Mouse (Mus musculus): ENCODE results near the gene Vwa8. TPM values are rescaled to one million over a fixed set of nuclear protein-coding genes. Genes with fewer than 3 reads are reported as not detected.

Vwa8 gene
- polyA plus RNA-seq, 2 experiments: 11.8 to 14.0 TPM

DNA sequence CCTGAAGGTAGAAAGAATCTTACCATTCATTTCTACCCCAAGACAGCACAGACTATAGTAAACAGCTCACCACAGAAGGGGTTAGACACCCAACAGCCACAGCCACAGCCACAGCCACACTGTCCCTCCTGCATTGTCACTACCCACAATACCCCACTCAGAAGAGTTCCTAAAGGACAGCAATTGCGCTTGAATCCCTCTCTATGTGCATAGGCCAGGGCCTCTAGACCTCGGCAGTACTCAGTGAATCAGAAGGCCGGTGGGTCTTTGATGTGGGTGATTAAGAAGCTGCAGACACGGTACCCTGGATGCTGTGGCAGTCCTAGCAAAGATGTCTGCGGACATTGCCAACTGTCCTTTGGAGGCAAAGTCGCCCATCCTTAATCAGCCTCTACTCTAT is 377.9 kb downstream of the Vwa8 start:
- Histone ChIP-seq H3K4me2 (replicated peaks; ENCODE audit: low read depth, low read length, severe bottlenecking) (no peak overlapping the region), H3K4me3 (replicated peaks; ENCODE audit: low read length) (no peak overlapping the region), H3K9me3 (ENCODE audit: control insufficient read depth, low read length) (no peaks in the 10 kb centered on the region), H3K4me1 (ENCODE audit: control insufficient read depth, insufficient read depth, low read length) (peaks cover 5% of the 10 kb centered on the region), H3K9ac (ENCODE audit: low read depth, low read length, severe bottlenecking) (no peak overlapping the region), H3K27me3 (ENCODE audit: control insufficient read depth, insufficient read depth, low read length) (no peaks in the 10 kb centered on the region), H3K36me3 (ENCODE audit: control insufficient read depth, insufficient read depth, low read length) (no peaks in the 10 kb centered on the region), H3K27ac (replicated peaks; ENCODE audit: low read depth, low read length) (no peak overlapping the region)
- ATAC-seq (ENCODE audit: low FRiP score, low read depth) (no peak), DNase-seq (ENCODE audit: low spot score) (no peak)
- 80% methylated on average over 6 of the region's 6 CpGs for WGBS
- TF ChIP-seq POLR2A (IDR thresholded peaks at IDR 0.05; ENCODE audit: borderline replicate concordance, extremely low read depth, insufficient read depth, insufficient read length): no peak

DNA sequence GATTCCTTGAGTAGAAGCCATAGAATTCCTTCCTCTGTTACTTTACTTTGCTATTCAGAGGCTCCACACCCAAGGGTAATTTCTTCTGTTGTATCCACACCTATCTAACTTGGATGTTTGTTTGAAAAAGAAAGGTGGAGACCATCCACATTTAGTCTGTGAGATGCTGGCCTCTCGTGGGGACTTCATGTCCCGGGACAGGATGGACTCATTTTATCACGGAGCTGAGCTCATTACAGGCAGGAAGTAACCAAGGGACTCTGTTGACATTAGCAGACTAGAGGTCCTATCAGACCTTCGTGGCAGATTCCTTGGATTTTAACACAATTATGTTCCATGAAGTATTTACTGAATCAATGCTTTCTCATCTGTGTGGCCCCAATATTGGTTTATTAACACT is 379.1 kb downstream of the Vwa8 start:
- no peaks in the 10 kb centered on the region for H3K36me3 ChIP-seq (ENCODE audit: control insufficient read depth, insufficient read depth, low read length)
- TF ChIP-seq POLR2A (IDR thresholded peaks at IDR 0.05; ENCODE audit: borderline replicate concordance, extremely low read depth, insufficient read depth, insufficient read length): no peak
- H3K9me3 ChIP-seq (ENCODE audit: control insufficient read depth, low read length): no peaks in the 10 kb centered on the region
- 52% methylated on average over 4 of the region's 4 CpGs for WGBS
- H3K27ac ChIP-seq (replicated peaks; ENCODE audit: low read depth, low read length): no peak overlapping the region
- H3K4me2 ChIP-seq (replicated peaks; ENCODE audit: low read depth, low read length, severe bottlenecking): no peak overlapping the region
- no peaks in the 10 kb centered on the region for H3K27me3 ChIP-seq (ENCODE audit: control insufficient read depth, insufficient read depth, low read length)
- H3K9ac ChIP-seq (ENCODE audit: low read depth, low read length, severe bottlenecking): no peak overlapping the region
- H3K4me3 ChIP-seq (replicated peaks; ENCODE audit: low read length): no peak overlapping the region
- DNase-seq (ENCODE audit: low spot score) (no peak), ATAC-seq (ENCODE audit: low FRiP score, low read depth) (no peak)
- H3K4me1 ChIP-seq (ENCODE audit: control insufficient read depth, insufficient read depth, low read length): peaks cover 5% of the 10 kb centered on the region

DNA sequence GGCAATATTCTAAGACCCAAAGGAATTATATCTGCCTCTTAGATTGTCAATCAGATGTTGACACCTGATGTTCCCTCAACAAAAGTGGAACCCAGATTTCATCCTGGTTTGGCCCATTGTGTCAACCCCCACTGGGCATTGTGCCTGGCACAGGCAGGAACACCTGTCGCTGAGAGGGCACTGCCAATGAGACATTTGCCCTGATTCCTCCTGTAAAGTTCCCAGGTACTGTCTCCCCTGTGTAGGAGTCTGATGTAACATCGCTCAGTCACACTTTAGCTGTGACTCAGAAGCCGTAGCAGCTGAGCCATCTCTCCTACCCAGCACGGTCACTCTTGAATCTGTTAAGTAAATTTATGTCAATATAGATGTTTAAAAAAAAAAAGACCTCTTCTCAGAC is 382.8 kb downstream of the Vwa8 start:
- Histone ChIP-seq H3K9me3 (ENCODE audit: control insufficient read depth, low read length) (no peaks in the 10 kb centered on the region), H3K36me3 (ENCODE audit: control insufficient read depth, insufficient read depth, low read length) (no peaks in the 10 kb centered on the region), H3K4me3 (replicated peaks; ENCODE audit: low read length) (no peak overlapping the region), H3K4me2 (replicated peaks; ENCODE audit: low read depth, low read length, severe bottlenecking) (no peak overlapping the region), H3K9ac (ENCODE audit: low read depth, low read length, severe bottlenecking) (no peak overlapping the region), H3K27ac (replicated peaks; ENCODE audit: low read depth, low read length) (no peak overlapping the region), H3K27me3 (ENCODE audit: control insufficient read depth, insufficient read depth, low read length) (no peaks in the 10 kb centered on the region), H3K4me1 (ENCODE audit: control insufficient read depth, insufficient read depth, low read length) (peaks cover 5% of the 10 kb centered on the region)
- ATAC-seq (ENCODE audit: low FRiP score, low read depth): no peak
- TF ChIP-seq POLR2A (IDR thresholded peaks at IDR 0.05; ENCODE audit: borderline replicate concordance, extremely low read depth, insufficient read depth, insufficient read length): no peak
- DNase-seq (ENCODE audit: low spot score): no peak
- 95% methylated on average over 4 of the region's 4 CpGs for WGBS

DNA sequence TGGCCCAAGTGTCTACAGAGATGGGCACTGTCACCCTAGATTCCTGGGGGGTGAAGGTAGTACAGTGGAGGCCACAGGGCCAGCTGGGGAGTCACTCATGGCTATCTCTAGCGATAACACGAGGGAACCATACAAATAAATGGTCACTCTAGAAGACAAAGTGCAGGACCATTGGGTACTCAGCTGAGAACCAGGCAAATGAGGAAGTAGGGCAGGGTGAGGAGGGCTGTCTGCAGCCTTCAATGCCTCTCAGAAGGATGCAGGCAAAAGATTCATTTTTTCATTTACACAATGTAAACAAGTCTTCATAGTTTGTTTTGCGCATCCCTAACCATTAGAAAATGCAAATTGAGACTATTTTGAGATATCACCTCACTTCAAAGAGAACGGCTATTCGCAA is 384.8 kb downstream of the Vwa8 start:
- Histone ChIP-seq H3K4me3 (replicated peaks; ENCODE audit: low read length) (no peak overlapping the region), H3K27ac (replicated peaks; ENCODE audit: low read depth, low read length) (no peak overlapping the region), H3K9me3 (ENCODE audit: control insufficient read depth, low read length) (no peaks in the 10 kb centered on the region), H3K27me3 (ENCODE audit: control insufficient read depth, insufficient read depth, low read length) (no peaks in the 10 kb centered on the region), H3K9ac (ENCODE audit: low read depth, low read length, severe bottlenecking) (no peak overlapping the region), H3K4me1 (ENCODE audit: control insufficient read depth, insufficient read depth, low read length) (peaks cover 5% of the 10 kb centered on the region), H3K4me2 (replicated peaks; ENCODE audit: low read depth, low read length, severe bottlenecking) (no peak overlapping the region), H3K36me3 (ENCODE audit: control insufficient read depth, insufficient read depth, low read length) (no peaks in the 10 kb centered on the region)
- 93% methylated on average over 5 of the region's 5 CpGs for WGBS
- ATAC-seq (ENCODE audit: low FRiP score, low read depth) (no peak), DNase-seq (ENCODE audit: low spot score) (no peak)
- TF ChIP-seq POLR2A (IDR thresholded peaks at IDR 0.05; ENCODE audit: borderline replicate concordance, extremely low read depth, insufficient read depth, insufficient read length): no peak

DNA sequence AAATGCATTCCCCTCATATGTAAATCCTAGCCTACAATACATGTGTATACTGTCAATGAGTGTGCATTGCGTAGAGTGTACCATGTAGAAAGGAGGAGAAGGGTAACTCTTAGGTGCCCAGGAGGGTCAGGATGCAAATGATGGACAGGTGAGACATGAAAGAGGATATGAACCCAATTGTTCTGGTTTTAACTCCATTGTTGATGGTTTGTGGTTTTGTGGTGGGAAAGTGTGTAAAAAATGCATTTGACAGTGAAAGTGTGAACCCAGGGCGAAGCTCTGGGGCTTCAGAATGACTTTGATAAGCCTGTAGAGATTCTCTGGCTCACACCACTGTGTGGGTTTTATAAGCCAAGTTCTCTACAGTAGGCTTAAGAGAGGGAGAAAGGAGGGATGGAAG is 385.7 kb downstream of the Vwa8 start:
- Histone ChIP-seq H3K9me3 (ENCODE audit: control insufficient read depth, low read length) (no peaks in the 10 kb centered on the region), H3K27ac (replicated peaks; ENCODE audit: low read depth, low read length) (no peak overlapping the region), H3K4me2 (replicated peaks; ENCODE audit: low read depth, low read length, severe bottlenecking) (no peak overlapping the region), H3K36me3 (ENCODE audit: control insufficient read depth, insufficient read depth, low read length) (no peaks in the 10 kb centered on the region), H3K27me3 (ENCODE audit: control insufficient read depth, insufficient read depth, low read length) (no peaks in the 10 kb centered on the region), H3K4me1 (ENCODE audit: control insufficient read depth, insufficient read depth, low read length) (no peaks in the 10 kb centered on the region), H3K4me3 (replicated peaks; ENCODE audit: low read length) (no peak overlapping the region), H3K9ac (ENCODE audit: low read depth, low read length, severe bottlenecking) (no peak overlapping the region)
- no peak for DNase-seq (ENCODE audit: low spot score)
- WGBS: 99% methylated on average over 2 of the region's 2 CpGs
- no peak for TF ChIP-seq POLR2A (IDR thresholded peaks at IDR 0.05; ENCODE audit: borderline replicate concordance, extremely low read depth, insufficient read depth, insufficient read length)
- no peak for ATAC-seq (ENCODE audit: low FRiP score, low read depth)

DNA sequence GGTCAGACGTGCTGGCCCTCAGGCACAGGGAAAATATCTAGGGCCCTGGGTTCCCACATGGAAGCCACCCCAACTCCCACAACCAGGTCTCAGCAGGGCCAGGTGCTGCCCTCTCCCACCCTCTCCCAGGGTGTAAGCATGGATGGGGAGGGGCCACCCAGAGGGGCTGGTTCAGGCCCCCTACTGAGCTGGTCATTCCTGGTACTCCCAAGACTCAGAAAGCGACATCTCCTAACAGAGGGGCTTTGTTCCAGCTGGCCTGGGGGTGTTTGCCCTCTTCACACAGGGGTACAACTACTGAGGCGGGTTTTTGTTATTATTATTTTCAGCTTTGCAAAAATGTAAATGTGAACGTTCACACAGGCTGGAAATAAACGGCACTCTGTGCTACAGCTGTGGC is 386.3 kb downstream of the Vwa8 start:
- Histone ChIP-seq H3K36me3 (ENCODE audit: control insufficient read depth, insufficient read depth, low read length) (no peaks in the 10 kb centered on the region), H3K4me1 (ENCODE audit: control insufficient read depth, insufficient read depth, low read length) (no peaks in the 10 kb centered on the region), H3K9ac (ENCODE audit: low read depth, low read length, severe bottlenecking) (no peak overlapping the region), H3K4me2 (replicated peaks; ENCODE audit: low read depth, low read length, severe bottlenecking) (no peak overlapping the region), H3K27ac (replicated peaks; ENCODE audit: low read depth, low read length) (no peak overlapping the region), H3K4me3 (replicated peaks; ENCODE audit: low read length) (no peak overlapping the region), H3K9me3 (ENCODE audit: control insufficient read depth, low read length) (no peaks in the 10 kb centered on the region), H3K27me3 (ENCODE audit: control insufficient read depth, insufficient read depth, low read length) (no peaks in the 10 kb centered on the region)
- ATAC-seq (ENCODE audit: low FRiP score, low read depth): 0 out of 2 replicates have a peak, but pooled peaks have one; percentile 44
- WGBS: 72% methylated on average over 5 of the region's 5 CpGs
- no peak for TF ChIP-seq POLR2A (IDR thresholded peaks at IDR 0.05; ENCODE audit: borderline replicate concordance, extremely low read depth, insufficient read depth, insufficient read length)
- no peak for DNase-seq (ENCODE audit: low spot score)

All from limb, embryonic 14.5 days (tissue).